Mouse (Mus musculus) right cerebral cortex, postnatal 14 days (tissue): ENCODE data around the gene Gm20388.
"Not testable (repeated sequence)": the region's sequence is repeated elsewhere in the genome, so short reads cannot be mapped to it uniquely, and the experiment has no call there.

ENCODE experiments used
- DNase-seq: peaks from one replicate; pipeline ENCODE4 v3.0.0; 2022

Gene Gm20388

GRCm38 (mm10) chr8:123444131-123444530 is 3533.5 kb downstream of the Gm20388 start:
- DNase-seq = no peak

GRCm38 (mm10) chr8:123445981-123446380 is 3535.3 kb downstream of the Gm20388 start:
- no peak for DNase-seq

GRCm38 (mm10) chr8:123446799-123447198 is 3536.2 kb downstream of the Gm20388 start:
- no peak for DNase-seq

DNA sequence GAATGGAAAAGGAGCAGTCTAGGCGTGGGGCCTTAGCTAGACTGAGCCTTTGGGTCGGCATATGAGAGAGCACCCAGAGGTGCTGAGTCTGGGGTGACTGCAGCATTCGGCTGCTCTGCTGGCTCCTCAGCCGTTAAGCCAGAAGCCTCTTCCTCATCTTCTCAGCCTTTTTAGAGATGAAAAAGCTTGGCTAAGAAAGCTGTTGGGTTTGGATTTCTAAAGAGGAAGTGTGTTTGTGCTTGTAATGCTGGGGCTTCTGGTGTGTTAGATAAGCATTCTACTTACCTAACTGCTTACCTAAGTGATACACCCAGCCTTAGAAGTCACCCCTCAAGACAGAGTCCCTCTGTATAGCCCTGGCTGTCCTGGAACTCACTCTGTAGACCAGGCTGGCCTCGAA is 3540.1 kb downstream of the Gm20388 start:
- DNase-seq = no peak

DNA sequence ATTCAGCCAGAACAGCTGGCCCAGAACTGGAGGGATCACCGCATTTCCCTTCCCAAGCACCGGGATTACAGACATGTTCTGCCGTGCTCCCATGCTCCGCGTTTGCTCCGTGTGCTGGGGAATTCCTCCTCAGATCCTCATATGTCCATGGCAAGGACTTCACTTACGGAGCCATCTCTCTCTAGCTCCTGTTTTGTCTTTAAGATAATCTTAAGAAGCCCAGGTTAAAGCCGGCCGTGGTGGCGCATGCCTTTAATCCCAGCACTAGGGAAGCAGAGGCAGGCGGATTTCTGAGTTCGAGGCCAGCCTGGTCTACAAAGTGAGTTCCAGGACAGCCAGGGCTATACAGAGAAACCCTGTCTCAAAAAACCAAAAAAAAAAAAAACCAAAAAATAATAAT is 3541.1 kb downstream of the Gm20388 start:
- DNase-seq = not testable (repeated sequence)

DNA sequence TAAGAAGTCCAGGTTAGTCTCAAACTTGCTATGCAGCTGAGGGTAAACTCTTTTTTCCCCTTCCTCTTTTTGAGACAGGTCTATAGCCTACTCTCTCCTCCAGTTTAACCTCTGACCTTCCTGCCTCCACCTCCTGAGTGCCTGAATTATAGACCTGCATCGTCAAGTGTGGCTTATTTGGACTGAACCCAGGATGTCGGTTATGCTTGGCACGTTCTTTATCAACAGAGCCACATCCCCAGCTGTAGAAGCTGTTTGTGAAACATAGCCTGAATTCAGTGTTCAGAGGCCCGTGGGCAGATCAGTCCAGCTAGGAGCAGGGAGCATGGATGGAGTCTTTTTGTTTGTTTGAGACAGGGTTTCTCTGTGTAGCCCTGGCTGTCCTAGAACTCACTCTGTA is 3541.5 kb downstream of the Gm20388 start:
- no peak for DNase-seq

DNA sequence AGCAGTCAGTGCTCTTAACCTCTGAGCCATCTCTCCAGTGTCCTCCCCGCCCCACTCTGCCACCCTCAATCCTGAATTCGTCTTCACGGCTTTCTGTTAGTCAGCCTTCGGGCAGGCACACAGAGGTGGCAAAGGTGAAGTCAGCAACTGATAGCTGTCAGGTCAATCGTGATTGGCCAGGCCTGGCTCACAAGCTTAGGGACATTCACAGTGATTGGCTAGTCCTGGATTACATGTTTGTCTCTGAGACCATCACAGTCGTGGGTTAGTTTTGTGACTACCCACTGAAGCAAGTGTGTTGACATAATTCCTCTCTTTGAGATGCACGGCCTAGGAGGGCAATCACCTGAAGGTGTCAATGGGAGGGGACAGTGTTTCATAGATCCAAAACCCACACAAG is 3542.7 kb downstream of the Gm20388 start:
- DNase-seq = no peak

- no peak for DNase-seq
Measured at GRCm38 (mm10) chr8:123453951-123454350, 3543.3 kb downstream of the Gm20388 start.

GRCm38 (mm10) chr8:123454559-123454958 is 3543.9 kb downstream of the Gm20388 start:
- no peak for DNase-seq

GRCm38 (mm10) chr8:123463651-123464050 is 3553.0 kb downstream of the Gm20388 start:
- no peak for DNase-seq

DNA sequence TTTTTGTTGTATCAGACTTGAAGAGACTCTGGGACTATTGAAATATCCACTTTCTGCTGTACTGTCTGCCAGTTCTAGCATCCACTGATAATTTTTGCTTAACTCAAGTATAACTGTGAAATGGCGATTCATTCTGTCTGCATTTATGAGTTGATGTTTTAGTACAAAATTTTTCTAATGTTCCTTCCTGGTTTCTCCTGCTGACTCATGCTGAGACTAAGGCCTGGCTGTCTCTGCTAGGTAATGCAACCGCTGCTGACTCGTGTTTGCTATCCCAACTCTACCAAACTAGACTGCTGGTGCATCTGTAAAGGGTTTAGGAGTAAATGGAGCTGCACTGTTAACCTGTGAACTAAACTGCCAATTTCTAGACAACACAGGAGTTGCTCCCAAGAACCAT is 3556.8 kb downstream of the Gm20388 start:
- DNase-seq = no peak

DNA sequence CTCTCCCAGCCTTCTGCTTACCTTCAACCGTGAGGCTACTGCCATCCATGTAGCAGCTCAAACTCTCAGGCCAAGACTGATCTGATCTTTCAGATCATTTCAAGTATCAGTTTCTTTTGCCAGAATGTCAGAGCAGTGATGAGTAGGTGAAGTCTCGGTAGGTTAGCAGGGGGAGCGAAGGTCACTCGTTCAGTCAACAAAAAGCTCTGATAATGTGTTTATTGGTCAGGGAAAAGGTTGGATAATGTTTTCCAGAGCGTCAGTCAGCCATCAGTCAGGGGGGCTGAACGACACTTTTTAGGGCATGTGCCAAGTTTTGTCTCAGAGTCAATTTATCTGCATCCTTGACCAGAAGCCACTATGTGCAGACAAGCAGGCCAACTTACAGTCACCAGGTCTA is 3562.3 kb downstream of the Gm20388 start:
- DNase-seq = not testable (repeated sequence)

DNA sequence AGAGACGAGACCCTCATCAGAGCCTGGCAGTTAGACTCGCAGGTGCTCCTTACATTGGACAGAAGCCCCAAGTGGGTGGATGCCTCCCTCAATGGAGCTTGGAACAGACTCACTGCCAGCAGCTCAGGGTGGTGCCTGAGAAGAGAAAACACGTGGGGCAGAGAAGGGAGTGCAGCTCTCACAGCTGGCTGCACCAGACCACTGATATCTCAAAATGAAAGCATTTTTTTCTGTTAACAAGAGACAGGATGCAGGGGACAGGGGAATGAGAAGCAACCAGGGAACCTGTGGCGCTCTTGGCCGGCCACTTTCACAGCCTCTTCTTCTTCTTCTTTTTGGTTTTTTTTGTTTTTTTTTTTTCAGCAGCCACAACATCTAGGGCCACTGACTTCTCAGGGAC is 3563.9 kb downstream of the Gm20388 start:
- DNase-seq = not testable (repeated sequence)

DNA sequence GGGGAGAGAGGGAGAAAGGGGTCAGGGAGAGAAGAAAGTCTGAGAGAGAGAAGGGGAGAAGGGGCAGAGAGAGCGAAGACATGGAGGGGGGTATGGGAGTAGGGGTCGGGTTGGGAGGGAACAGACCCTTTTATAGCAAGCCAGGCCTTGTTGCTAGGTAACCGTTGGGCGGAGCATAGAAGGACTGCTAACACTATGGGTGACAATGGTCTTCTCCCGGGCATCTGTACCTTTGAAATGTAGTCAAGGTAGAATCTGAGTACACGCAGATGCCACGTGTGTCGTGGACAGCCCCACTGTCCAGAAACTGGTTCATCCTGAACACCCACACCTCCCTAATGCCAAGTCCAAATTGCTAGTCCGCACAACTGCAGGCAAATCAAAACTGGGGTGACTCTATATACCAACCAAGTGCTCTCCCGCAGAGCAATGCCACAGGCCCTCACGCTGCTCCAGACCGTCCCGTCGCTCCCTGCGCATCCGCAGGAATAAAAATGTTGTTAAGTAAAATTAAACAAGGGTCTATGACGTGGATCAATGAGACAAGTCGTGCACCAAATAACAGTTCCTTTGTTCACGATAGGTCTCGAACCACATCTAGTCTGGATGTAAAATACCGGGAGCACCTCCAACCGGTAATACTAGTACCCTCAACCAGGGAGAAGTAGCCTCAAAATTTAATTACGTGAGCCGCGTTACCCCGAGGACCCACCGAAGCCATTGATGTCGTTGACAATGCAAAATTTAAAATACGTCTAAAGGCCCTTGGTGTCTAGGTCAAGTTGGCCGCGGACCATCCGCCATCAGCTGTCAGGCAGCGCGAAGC is 3566.5 kb downstream of the Gm20388 start:
- DNase-seq = no peak

DNA sequence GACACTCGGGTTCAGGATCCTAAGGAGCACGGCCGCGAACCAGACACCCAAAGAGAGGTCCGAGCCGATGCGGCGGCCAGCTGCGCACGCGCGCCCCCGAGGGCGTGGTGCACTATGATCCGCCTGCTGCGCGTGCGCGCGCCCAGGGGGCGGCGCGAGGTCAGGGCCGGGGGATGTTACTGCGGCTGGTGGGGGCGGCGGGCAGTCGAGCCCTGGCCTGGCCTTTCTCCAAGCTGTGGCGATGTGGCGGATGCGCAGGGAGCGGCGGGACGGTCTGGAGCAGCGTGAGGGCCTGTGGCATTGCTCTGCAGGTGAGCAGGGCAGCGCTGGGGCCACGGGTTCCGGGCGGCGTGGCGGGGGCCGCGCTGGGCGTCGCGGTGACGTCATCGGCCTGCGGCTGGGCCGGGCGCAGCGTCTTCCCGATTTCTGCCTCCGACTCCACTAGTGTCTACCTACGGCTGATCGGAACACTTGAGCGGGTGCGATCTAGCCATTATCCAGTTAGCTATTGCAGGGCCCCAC is 3567.2 kb downstream of the Gm20388 start, which contains the start of gene Afg3l1:
Gene Afg3l1, plus strand, starts transcription at position 167 of the 522 bp plus-strand sequence.
- peak; percentile 90 for DNase-seq

- no peak for DNase-seq
Measured at GRCm38 (mm10) chr8:123478456-123479218, 3568.0 kb downstream of the Gm20388 start.

- DNase-seq = no peak
Measured at GRCm38 (mm10) chr8:123482627-123483026, 3572.0 kb downstream of the Gm20388 start.

GRCm38 (mm10) chr8:123491280-123492075 is 3580.8 kb downstream of the Gm20388 start:
- no peak for DNase-seq

DNA sequence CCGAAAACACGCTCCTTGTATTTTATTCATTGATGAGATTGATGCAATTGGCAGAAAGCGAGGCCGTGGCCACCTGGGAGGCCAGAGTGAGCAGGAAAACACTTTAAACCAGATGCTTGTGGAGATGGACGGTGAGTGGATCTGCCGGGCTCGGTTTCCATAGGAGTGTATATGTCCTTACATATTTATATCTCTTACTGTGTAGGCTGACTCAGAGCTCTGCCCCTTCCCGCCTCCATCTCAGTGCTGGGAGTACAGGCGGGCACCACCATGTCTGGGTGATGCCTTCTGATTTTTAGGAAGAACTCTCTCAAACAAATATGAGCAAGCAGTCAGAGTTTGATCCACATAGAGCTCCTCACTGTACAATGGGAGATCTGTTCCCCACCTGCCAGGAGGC is 3582.3 kb downstream of the Gm20388 start:
- DNase-seq = no peak

DNA sequence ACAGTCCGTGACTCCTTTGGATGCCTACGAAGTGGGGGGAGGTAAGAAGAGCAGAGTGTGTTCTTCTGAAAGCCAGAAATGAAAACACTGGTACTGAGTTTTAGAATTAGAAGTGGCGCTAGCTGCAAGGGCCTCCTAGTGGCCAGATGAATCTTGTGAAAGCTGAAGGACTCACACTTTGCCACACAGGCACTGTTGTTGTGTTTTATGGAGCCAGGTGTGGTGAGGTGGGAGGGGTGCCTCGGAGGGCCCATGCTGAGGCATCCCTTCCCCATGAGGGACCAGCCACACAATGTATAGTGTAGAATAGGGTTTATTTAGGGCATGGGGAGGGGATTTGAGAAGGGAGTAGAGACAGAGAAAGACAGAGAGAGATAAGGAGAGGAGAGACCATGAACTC is 3587.1 kb downstream of the Gm20388 start:
- DNase-seq = no peak

DNA sequence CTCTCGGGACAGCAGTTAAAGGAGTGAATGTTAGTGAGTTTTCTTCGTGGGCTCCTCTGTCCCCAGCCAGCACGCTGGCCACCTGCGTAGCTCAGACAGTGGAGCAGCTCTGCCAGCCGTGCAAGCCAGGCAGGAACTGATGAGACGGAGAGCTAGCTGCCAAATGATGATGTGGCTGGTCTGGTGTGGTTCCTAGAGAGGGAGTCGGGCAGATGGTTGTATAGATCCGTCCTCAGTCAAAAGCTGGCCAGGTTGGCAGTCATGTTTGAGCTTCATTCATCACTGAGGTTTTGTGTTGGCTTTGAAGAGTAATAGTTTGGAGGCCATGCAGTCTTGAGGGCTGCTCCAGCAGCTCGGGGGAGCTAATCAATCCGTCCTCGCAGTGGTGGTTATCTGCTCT is 3588.3 kb downstream of the Gm20388 start:
- DNase-seq = no peak

GRCm38 (mm10) chr8:123499556-123499955 is 3588.9 kb downstream of the Gm20388 start:
- no peak for DNase-seq

- DNase-seq = no peak
Measured at GRCm38 (mm10) chr8:123502192-123502591, 3591.6 kb downstream of the Gm20388 start.
